Mouse (Mus musculus): ENCODE measurements around the gene Ier2. TPM values are rescaled to one million over a fixed set of nuclear protein-coding genes. Genes with fewer than 3 reads are reported as not detected.
A peak's percentile ranks its signal among the peaks of the same experiment; 100 is the strongest.

The Ier2 gene
- polyA plus RNA-seq, 1 experiment from 2014 or later, result 52.3 TPM

DNA sequence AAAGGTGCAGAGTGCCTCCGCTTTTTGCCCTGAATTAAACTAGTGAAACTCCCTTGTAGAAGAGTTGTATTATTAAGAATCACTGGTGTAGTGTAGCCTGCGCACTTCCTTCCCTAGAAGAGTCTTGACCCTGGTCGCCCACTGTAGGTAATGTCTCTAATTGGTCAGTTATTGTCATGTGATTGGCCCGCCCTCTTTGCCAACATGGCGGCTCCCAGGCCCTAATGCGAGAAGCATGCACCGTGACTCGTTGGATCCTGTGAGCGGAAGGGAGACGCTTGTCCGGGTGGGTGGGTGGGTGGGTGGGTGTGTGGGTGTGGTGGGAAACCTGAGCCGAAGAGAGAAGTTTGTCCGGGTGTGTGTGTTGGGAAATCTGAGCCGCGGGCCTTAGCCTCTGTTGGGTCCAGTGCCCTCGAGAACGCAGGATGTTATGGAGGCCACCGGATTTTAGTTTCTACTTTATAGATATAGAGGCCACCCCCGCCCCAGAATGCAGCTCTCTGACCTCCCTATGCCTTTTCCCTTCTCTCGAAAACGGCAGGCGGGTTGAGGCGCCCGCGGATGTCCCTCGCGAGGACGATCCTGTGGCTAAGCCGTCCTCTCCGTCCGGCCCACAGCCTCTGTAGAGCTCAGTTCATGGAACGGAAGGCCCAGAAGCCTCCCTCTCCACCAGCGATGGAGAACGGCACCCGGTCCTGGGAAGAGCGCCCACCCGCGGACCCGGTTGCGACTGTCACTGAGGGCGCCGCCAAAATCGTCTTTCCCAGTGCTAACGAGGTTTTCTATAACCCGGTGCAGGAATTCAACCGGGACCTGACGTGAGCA is 26.7 kb upstream of the Ier2 start:
- Histone ChIP-seq H3K4me1 (ENCODE audit: control insufficient read depth, insufficient read depth, low read length) (peaks cover 36% of the 10 kb centered on the region), H3K27ac (ENCODE audit: low read depth, low read length) (peak overlapping the region; percentile 78; the same call in 1 of the 2 replicates), H3K4me3 (ENCODE audit: low read depth, low read length) (peak overlapping the region; percentile 90), H3K9me3 (replicated peaks; ENCODE audit: control insufficient read depth, low read length) (no peaks in the 10 kb centered on the region), H3K36me3 (ENCODE audit: control insufficient read depth, insufficient read depth, low read length) (peaks cover 4% of the 10 kb centered on the region; the same call in 1 of the 2 replicates), H3K4me2 (peak overlapping the region; percentile 86), H3K27me3 (ENCODE audit: control insufficient read depth, insufficient read depth, low read length) (no peaks in the 10 kb centered on the region), H3K9ac (ENCODE audit: low read depth, low read length) (peak overlapping the region; percentile 86)
- ATAC-seq (replicated peaks; ENCODE audit: insufficient number of reproducible peaks, low FRiP score, low TSS enrichment), result peak; percentile 62; the same call in 1 of the 2 replicates
- WGBS (ENCODE audit: insufficient replicate concordance), result under 1% methylated on average over 47 of the region's 47 CpGs

DNA sequence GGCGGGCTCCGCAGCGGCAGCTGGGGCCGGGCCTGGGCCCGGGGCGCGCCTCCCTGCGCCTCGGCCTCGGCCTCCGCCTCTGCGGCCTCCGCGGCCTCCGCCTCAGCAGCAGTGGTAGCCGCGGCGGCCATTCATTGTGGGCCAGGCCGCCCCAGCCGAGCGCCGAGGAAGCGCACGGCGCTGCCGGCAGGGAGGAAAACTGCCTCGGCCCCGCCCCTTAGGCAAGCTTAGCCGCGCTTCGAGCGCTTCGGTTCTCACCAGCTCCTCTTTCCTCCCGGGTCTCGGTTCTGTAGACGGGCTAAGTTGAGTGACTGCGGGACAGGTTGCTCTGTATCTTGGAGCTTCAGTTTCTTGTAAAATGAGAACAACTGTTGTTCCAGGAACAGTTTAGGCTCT is 25.1 kb upstream of the Ier2 start, which contains the start of gene Nacc1:
TSS of gene Nacc1 (minus strand) at position 158 of the 396 bp plus-strand sequence.
- Histone ChIP-seq H3K27me3 (ENCODE audit: control insufficient read depth, insufficient read depth, low read length) (no peaks in the 10 kb centered on the region), H3K9ac (ENCODE audit: low read depth, low read length) (peak within 1 kb of the TSS; percentile 99), H3K4me3 (ENCODE audit: low read depth, low read length) (peak within 1 kb of the TSS; percentile 94), H3K27ac (ENCODE audit: low read depth, low read length) (peak within 1 kb of the TSS; percentile 88), H3K4me2 (peak within 1 kb of the TSS; percentile 86), H3K9me3 (replicated peaks; ENCODE audit: control insufficient read depth, low read length) (no peaks in the 10 kb centered on the region), H3K36me3 (ENCODE audit: control insufficient read depth, insufficient read depth, low read length) (peaks cover 4% of the 10 kb centered on the region; the same call in 1 of the 2 replicates), H3K4me1 (ENCODE audit: control insufficient read depth, insufficient read depth, low read length) (peaks cover 38% of the 10 kb centered on the region)
- peak; percentile 74 for ATAC-seq (replicated peaks; ENCODE audit: insufficient number of reproducible peaks, low FRiP score, low TSS enrichment)
- WGBS (ENCODE audit: insufficient replicate concordance), result 1% methylated on average over 30 of the region's 37 CpGs

DNA sequence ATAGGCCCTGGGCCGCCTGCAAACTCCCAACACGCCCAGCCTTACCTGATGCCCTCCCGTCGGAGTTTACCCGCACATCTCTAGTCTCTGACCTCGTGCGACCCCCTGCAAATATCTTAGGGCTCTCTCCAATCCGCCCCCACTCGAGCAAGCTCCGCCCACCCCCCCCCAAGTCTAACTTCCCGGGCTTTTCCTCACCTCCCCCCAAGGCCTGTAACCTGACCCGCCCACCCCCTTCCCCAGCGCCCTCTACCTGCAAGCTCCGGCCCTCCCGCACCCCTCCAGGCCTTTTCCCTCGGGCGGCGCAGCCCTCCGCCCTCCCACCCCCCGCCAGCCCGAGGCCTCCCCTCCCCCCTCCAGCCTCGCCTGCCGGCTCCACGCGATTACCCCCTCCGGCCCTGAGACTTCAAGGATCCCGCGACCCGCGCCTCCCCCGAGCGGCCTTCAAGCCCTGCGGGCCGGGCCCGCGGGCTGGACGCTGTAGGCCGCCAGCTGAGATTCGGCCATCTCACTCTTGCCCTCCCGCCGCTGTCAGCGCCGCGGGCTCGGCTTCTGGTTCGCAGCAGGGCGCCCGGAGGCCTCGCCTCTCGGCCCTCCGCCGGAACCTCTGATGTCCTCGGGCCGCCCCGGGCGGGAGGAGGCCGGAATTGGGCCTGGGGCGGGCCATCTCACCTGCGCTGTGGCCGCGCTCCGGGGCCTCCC is 24.5 kb upstream of the Ier2 start:
- Histone ChIP-seq H3K9me3 (replicated peaks; ENCODE audit: control insufficient read depth, low read length) (no peaks in the 10 kb centered on the region), H3K9ac (ENCODE audit: low read depth, low read length) (peak overlapping the region; percentile 99), H3K27me3 (ENCODE audit: control insufficient read depth, insufficient read depth, low read length) (no peaks in the 10 kb centered on the region), H3K27ac (ENCODE audit: low read depth, low read length) (peak overlapping the region; percentile 88), H3K4me1 (ENCODE audit: control insufficient read depth, insufficient read depth, low read length) (peaks cover 44% of the 10 kb centered on the region), H3K4me3 (ENCODE audit: low read depth, low read length) (peak overlapping the region; percentile 94), H3K4me2 (peak overlapping the region; percentile 86), H3K36me3 (ENCODE audit: control insufficient read depth, insufficient read depth, low read length) (peaks cover 4% of the 10 kb centered on the region; the same call in 1 of the 2 replicates)
- peak; percentile 67 for ATAC-seq (replicated peaks; ENCODE audit: insufficient number of reproducible peaks, low FRiP score, low TSS enrichment)
- WGBS (ENCODE audit: insufficient replicate concordance), result under 1% methylated on average over 49 of the region's 62 CpGs

DNA sequence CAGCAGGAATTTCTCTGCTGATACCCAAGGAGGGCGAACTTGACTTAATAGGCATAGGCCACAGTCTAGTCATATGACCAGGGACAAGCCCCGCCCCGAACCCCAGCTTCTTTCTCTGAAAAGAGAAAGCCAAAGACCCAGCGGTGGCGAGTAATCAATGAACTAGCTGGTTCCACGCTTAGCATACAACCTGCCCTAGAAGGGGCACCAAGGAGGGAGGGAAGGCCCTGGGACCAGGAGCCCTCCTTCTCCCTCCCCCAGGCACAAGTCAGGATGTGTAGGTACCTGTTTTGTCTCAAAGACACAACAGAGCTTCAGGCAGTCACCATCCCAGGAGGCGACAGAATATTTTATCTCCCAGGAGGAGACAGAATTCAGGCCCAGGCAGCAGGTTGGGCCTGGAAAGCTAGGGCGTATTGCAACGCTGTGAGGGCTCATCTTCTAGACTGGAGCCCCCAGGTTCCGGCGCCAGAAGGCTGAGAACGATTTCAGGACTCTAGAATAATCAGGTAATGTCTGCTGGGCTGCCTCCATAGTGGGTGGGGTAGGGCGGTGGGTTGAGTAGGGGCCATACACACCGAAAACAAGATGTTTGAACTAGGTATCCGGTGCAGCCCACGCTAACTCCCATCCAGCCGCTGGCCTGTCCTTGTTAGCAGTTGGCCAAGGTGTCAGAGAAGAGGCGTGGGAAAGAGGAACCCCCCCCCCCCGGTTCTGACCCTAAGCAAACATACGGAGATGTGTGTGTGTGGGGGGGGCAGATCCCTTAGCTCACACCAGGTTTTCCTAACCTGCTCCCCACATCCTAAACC is 23.7 kb upstream of the Ier2 start, which contains the start of gene Trmt1:
TSS of gene Trmt1 (plus strand) at position 117 of the 812 bp plus-strand sequence.
- H3K9me3 ChIP-seq (replicated peaks; ENCODE audit: control insufficient read depth, low read length), result no peaks in the 10 kb centered on the region
- H3K36me3 ChIP-seq (ENCODE audit: control insufficient read depth, insufficient read depth, low read length), result peaks cover 4% of the 10 kb centered on the region; the same call in 1 of the 2 replicates
- H3K4me1 ChIP-seq (ENCODE audit: control insufficient read depth, insufficient read depth, low read length), result peaks cover 51% of the 10 kb centered on the region
- 8% methylated on average over 20 of the region's 20 CpGs for WGBS (ENCODE audit: insufficient replicate concordance)
- H3K4me2 ChIP-seq, result peak within 1 kb of the TSS; percentile 86
- peak within 1 kb of the TSS; percentile 94 for H3K4me3 ChIP-seq (ENCODE audit: low read depth, low read length)
- H3K27me3 ChIP-seq (ENCODE audit: control insufficient read depth, insufficient read depth, low read length), result no peaks in the 10 kb centered on the region
- peak within 1 kb of the TSS; percentile 88 for H3K27ac ChIP-seq (ENCODE audit: low read depth, low read length)
- ATAC-seq (replicated peaks; ENCODE audit: insufficient number of reproducible peaks, low FRiP score, low TSS enrichment), result peak; percentile 1; the same call in 1 of the 2 replicates
- H3K9ac ChIP-seq (ENCODE audit: low read depth, low read length), result peak within 1 kb of the TSS; percentile 99

DNA sequence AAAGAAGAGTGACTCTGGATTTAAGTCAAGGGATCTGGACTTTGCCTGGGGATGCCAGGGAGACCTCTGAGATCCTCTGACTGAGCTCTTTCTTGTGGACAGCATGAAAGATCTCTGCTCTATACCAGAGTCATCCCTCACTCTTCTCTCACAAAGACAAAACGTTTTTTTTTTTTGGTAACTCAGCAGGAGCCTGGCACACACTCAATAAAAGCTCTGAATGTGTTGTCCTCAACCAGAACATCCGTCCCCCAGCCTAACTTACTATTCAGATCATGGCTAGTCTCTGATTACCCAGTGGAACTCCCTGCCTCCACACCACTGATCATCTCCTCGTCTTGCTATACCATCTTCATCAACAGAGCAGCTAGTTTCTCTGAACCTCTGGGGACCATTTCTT is 21.9 kb upstream of the Ier2 start:
- no peak for ATAC-seq (replicated peaks; ENCODE audit: insufficient number of reproducible peaks, low FRiP score, low TSS enrichment)
- Histone ChIP-seq H3K4me2 (no peak overlapping the region), H3K27ac (ENCODE audit: low read depth, low read length) (no peak overlapping the region), H3K4me1 (ENCODE audit: control insufficient read depth, insufficient read depth, low read length) (peaks cover 47% of the 10 kb centered on the region), H3K9ac (ENCODE audit: low read depth, low read length) (no peak overlapping the region), H3K36me3 (ENCODE audit: control insufficient read depth, insufficient read depth, low read length) (no peaks in the 10 kb centered on the region), H3K27me3 (ENCODE audit: control insufficient read depth, insufficient read depth, low read length) (no peaks in the 10 kb centered on the region), H3K4me3 (ENCODE audit: low read depth, low read length) (no peak overlapping the region), H3K9me3 (replicated peaks; ENCODE audit: control insufficient read depth, low read length) (no peaks in the 10 kb centered on the region)
- 66% methylated on average over 3 of the region's 3 CpGs for WGBS (ENCODE audit: insufficient replicate concordance)

DNA sequence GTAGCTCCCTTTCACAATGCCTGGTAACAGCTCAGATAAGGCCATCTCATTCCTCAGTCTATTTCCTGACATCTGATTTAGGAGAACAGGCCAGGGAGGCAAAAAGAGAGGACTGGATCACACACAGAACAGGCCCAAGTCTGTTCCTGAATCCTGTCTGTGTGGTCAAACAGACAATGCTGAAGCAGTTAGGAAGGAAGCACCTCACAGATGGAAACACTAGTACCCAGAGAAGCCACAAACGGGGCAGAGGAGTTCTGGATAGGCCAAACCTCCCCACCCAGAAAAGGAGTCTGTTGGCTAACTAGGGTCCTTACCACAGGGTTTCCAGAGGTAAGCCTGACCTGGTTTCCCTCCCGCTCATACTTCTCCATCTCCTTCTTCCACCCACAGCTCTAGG is 19.6 kb upstream of the Ier2 start:
- ATAC-seq (replicated peaks; ENCODE audit: insufficient number of reproducible peaks, low FRiP score, low TSS enrichment), result no peak
- Histone ChIP-seq H3K4me2 (no peak overlapping the region), H3K27ac (ENCODE audit: low read depth, low read length) (0 out of 2 replicates have a peak overlapping the region, but pooled peaks have one; percentile 29), H3K27me3 (ENCODE audit: control insufficient read depth, insufficient read depth, low read length) (no peaks in the 10 kb centered on the region), H3K4me1 (ENCODE audit: control insufficient read depth, insufficient read depth, low read length) (peaks cover 41% of the 10 kb centered on the region), H3K9ac (ENCODE audit: low read depth, low read length) (no peak overlapping the region), H3K4me3 (ENCODE audit: low read depth, low read length) (no peak overlapping the region), H3K9me3 (replicated peaks; ENCODE audit: control insufficient read depth, low read length) (no peaks in the 10 kb centered on the region), H3K36me3 (ENCODE audit: control insufficient read depth, insufficient read depth, low read length) (no peaks in the 10 kb centered on the region; the same call in 1 of the 2 replicates)
- WGBS (ENCODE audit: insufficient replicate concordance), result 72% methylated on average over 2 of the region's 2 CpGs

DNA sequence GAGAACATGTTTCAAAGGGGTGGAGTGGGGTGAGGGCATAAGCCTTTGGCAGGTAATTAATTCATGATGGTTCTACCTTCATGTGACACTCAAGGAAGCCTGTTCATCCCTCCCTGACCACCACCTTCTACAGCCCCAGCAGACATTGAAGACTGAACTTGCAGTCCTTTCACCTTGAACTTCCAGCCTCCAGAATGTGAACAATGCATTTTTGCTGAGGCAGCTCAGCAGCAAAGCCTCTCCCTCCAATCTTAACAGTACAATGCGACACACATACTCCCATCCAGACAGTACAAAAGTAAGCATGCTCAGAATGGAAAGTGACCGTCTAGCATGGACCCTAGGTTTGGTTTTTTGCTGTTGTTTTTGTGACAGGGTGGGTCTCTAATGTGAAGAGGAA is 18.8 kb upstream of the Ier2 start:
- Histone ChIP-seq H3K9me3 (replicated peaks; ENCODE audit: control insufficient read depth, low read length) (no peaks in the 10 kb centered on the region), H3K27ac (ENCODE audit: low read depth, low read length) (no peak overlapping the region), H3K27me3 (ENCODE audit: control insufficient read depth, insufficient read depth, low read length) (no peaks in the 10 kb centered on the region), H3K36me3 (ENCODE audit: control insufficient read depth, insufficient read depth, low read length) (no peaks in the 10 kb centered on the region; the same call in 1 of the 2 replicates), H3K4me3 (ENCODE audit: low read depth, low read length) (no peak overlapping the region), H3K4me2 (no peak overlapping the region; the same call in 1 of the 2 replicates), H3K4me1 (ENCODE audit: control insufficient read depth, insufficient read depth, low read length) (peaks cover 39% of the 10 kb centered on the region), H3K9ac (ENCODE audit: low read depth, low read length) (no peak overlapping the region)
- 82% methylated on average over 2 of the region's 2 CpGs for WGBS (ENCODE audit: insufficient replicate concordance)
- ATAC-seq (replicated peaks; ENCODE audit: insufficient number of reproducible peaks, low FRiP score, low TSS enrichment), result no peak

DNA sequence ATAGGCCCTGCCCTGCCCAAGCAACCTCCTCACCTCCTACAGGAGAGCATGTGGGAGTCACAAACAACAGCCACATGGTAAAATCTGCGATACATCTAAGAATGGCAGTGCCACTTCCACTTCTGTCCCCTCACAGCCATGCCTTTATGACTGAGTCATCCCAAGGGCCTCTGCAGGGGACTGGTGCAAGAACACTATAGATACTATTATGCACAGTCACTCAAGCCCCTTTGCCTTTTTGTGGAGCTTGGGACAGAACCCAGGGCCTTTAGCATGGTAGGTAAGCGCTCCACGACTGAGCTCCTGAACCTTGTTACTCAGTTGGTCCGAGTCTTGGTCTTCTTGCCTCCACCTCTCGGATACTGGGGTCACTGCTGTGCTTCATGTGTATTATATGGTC is 14.7 kb upstream of the Ier2 start:
- Histone ChIP-seq H3K4me1 (ENCODE audit: control insufficient read depth, insufficient read depth, low read length) (peaks cover 17% of the 10 kb centered on the region), H3K27ac (ENCODE audit: low read depth, low read length) (0 out of 2 replicates have a peak overlapping the region, but pooled peaks have one; percentile 35), H3K4me2 (no peak overlapping the region), H3K9ac (ENCODE audit: low read depth, low read length) (no peak overlapping the region), H3K27me3 (ENCODE audit: control insufficient read depth, insufficient read depth, low read length) (no peaks in the 10 kb centered on the region), H3K4me3 (ENCODE audit: low read depth, low read length) (no peak overlapping the region), H3K9me3 (replicated peaks; ENCODE audit: control insufficient read depth, low read length) (no peaks in the 10 kb centered on the region), H3K36me3 (ENCODE audit: control insufficient read depth, insufficient read depth, low read length) (peaks cover 22% of the 10 kb centered on the region)
- 86% methylated on average over 5 of the region's 5 CpGs for WGBS (ENCODE audit: insufficient replicate concordance)
- no peak for ATAC-seq (replicated peaks; ENCODE audit: insufficient number of reproducible peaks, low FRiP score, low TSS enrichment)
